Mouse (Mus musculus) liver, embryonic 14.5 days (tissue): Measurements from ENCODE around the gene Sema4a.

Experiments
- CTCF ChIP-seq: IDR thresholded peaks from 2 replicates; pipeline ENCODE4 v1.5.1; 2016; ENCODE audit warnings: antibody characterized with exemption, low read depth, control low read depth
- EP300 ChIP-seq: IDR thresholded peaks from 2 replicates; pipeline ENCODE4 v1.6.1; 2016; ENCODE audit warnings: antibody characterized with exemption, low read depth

DNA sequence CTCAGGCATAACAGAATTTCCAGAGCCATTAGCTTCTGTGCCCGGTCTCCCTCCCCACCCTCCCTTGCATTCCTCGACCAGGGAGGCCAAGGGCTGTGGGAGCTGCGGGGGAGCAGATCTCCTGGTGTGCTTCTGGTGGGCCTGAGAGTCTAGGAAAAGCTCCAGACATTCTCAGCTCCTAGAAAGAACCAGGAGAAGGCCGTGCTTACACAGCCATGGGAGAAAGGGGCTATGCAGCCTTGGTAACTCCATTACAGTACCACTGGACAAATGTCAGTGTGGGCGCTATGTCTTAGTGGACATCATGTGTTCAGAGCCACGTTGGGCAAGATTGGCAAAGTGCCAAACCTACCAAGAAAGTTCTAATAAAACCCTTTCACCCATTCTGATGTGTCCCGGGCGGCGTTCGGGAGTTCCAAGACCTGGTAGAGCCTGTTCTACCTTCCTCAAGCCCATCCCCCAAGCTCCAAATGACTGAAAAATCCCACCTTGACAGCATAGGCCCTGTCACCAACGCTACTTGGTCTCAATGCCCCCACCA, 41.1 kb upstream of the Sema4a start:
- TF ChIP-seq CTCF (no peak), EP300 (no peak)
